11 mouse cellular contexts compared by ENCODE assay signal in genomic region chr1:134073061-134073564, GRCm38 (mm10). TPM values are rescaled to one million over a fixed set of nuclear protein-coding genes. Genes with fewer than 3 reads are reported as not detected.
DNase-seq lines count a peak whose midpoint lies in the region; ATAC-seq and TF ChIP-seq lines count a peak whose summit lies in the region.
"Had no signal": no experiment of that assay in that cellular context is flagged by ENCODE, and none has a peak within 500 bp of the region (broad histone marks: within the 10 kb centered on the region; RNA-seq: fewer than 3 reads in every experiment).

No protein-coding gene starts in this region.

- H3K9ac ChIP-seq in forebrain, embryonic 11.5 days (ENCODE audit: low read length), result no peak overlapping the region
- no peak overlapping the region for H3K9ac ChIP-seq in forebrain, postnatal 0 days
- no peak overlapping the region for H3K9ac ChIP-seq in lung, embryonic 16.5 days (ENCODE audit: low read length)
- H3K9ac ChIP-seq in forebrain, embryonic 12.5 days, result no peak overlapping the region
- H3K9ac ChIP-seq: limb, embryonic 15.5 days had no signal

- H3K4me1 ChIP-seq in forebrain, embryonic 11.5 days (replicated peaks; ENCODE audit: control insufficient read depth, insufficient read depth, low read length), result peaks cover 29% of the 10 kb centered on the region
- 0 out of 2 replicates have a peak, but pooled peaks cover 3% of the 10 kb centered on the region for H3K4me1 ChIP-seq in forebrain, postnatal 0 days (ENCODE audit: insufficient read depth)
- peaks cover 73% of the 10 kb centered on the region for H3K4me1 ChIP-seq in lung, embryonic 16.5 days (replicated peaks; ENCODE audit: control insufficient read depth, insufficient read depth, low read length)
- H3K4me1 ChIP-seq in forebrain, embryonic 12.5 days, result peaks cover 87% of the 10 kb centered on the region

- H3K9me3 ChIP-seq in forebrain, embryonic 11.5 days (ENCODE audit: control insufficient read depth, low read length), result no peaks in the 10 kb centered on the region
- no peaks in the 10 kb centered on the region for H3K9me3 ChIP-seq in forebrain, postnatal 0 days (ENCODE audit: low read length)
- H3K9me3 ChIP-seq in lung, embryonic 16.5 days (ENCODE audit: control insufficient read depth, low read length), result no peaks in the 10 kb centered on the region
- no peaks in the 10 kb centered on the region for H3K9me3 ChIP-seq in forebrain, embryonic 12.5 days
- H3K9me3 ChIP-seq: limb, embryonic 15.5 days had no signal

- ATAC-seq in forebrain, embryonic 11.5 days (replicated peaks; ENCODE audit: low FRiP score), result no peak
- ATAC-seq in forebrain, postnatal 0 days, result no peak
- no peak for ATAC-seq in lung, embryonic 16.5 days (ENCODE audit: low read depth)
- ATAC-seq in forebrain, embryonic 12.5 days (ENCODE audit: low FRiP score), result no peak

- H3K36me3 ChIP-seq in forebrain, embryonic 11.5 days (ENCODE audit: control insufficient read depth, insufficient read depth, low read length), result peaks cover 6% of the 10 kb centered on the region; the same call in 1 of the 2 replicates
- no peaks in the 10 kb centered on the region for H3K36me3 ChIP-seq in forebrain, postnatal 0 days (ENCODE audit: insufficient read depth)
- peaks cover 20% of the 10 kb centered on the region for H3K36me3 ChIP-seq in lung, embryonic 16.5 days (ENCODE audit: control insufficient read depth, insufficient read depth, low read length)
- H3K36me3 ChIP-seq in forebrain, embryonic 12.5 days (replicated peaks), result peaks cover 33% of the 10 kb centered on the region
- H3K36me3 ChIP-seq in myocyte (ENCODE audit: control insufficient read depth, insufficient read depth), result peaks cover 13% of the 10 kb centered on the region

- no peak overlapping the region for H3K4me2 ChIP-seq in forebrain, embryonic 11.5 days (ENCODE audit: low read depth, low read length, severe bottlenecking)
- no peak overlapping the region for H3K4me2 ChIP-seq in forebrain, postnatal 0 days (ENCODE audit: low read depth)
- no peak overlapping the region for H3K4me2 ChIP-seq in lung, embryonic 16.5 days (ENCODE audit: low read depth, low read length)
- H3K4me2 ChIP-seq in forebrain, embryonic 12.5 days, result no peak overlapping the region
- peak overlapping the region; percentile 38 for H3K4me2 ChIP-seq in myocyte (ENCODE audit: low read depth)
- H3K4me2 ChIP-seq: limb, embryonic 15.5 days had no signal

- no peak for TF ChIP-seq POLR2A in myocyte (IDR thresholded peaks at IDR 0.05; ENCODE audit: insufficient read length, low read depth)

- DNase-seq in forebrain, embryonic 11.5 days (ENCODE audit: low spot score), result no peak
- no peak for DNase-seq in forebrain, postnatal 0 days
- no peak for DNase-seq in lung, postnatal 25 days (ENCODE audit: low spot score)
- DNase-seq in adrenal gland, adult 18-20 months (ENCODE audit: low spot score in 2 of 2), result no peak
- no peak for DNase-seq in left cerebral cortex, postnatal 36 days (ENCODE audit: low spot score in 2 of 2)
- DNase-seq: cerebellum, adult 9-10 months had no signal

- no peak overlapping the region for H3K4me3 ChIP-seq in forebrain, embryonic 11.5 days (ENCODE audit: low read depth, low read length)
- no peak overlapping the region for H3K4me3 ChIP-seq in forebrain, postnatal 0 days (ENCODE audit: low read depth, low read length)
- H3K4me3 ChIP-seq in lung, embryonic 16.5 days (ENCODE audit: low read length), result no peak overlapping the region
- no peak overlapping the region for H3K4me3 ChIP-seq in forebrain, embryonic 12.5 days (replicated peaks)
- H3K4me3 ChIP-seq in myocyte, result no peak overlapping the region
- H3K4me3 ChIP-seq: limb, embryonic 15.5 days had no signal

- no peak for TF ChIP-seq CTCF in forebrain, postnatal 0 days (IDR thresholded peaks at IDR 0.05; ENCODE audit: low read depth)

- peak overlapping the region; percentile 14; the same call in 1 of the 2 replicates for H3K27ac ChIP-seq in forebrain, embryonic 11.5 days (ENCODE audit: low read depth, low read length)
- no peak overlapping the region for H3K27ac ChIP-seq in forebrain, postnatal 0 days (ENCODE audit: low read depth, low read length)
- H3K27ac ChIP-seq in lung, embryonic 16.5 days (ENCODE audit: low read length), result peak overlapping the region; percentile 49
- peak overlapping the region; percentile 93 for H3K27ac ChIP-seq in forebrain, embryonic 12.5 days
- H3K27ac ChIP-seq: limb, embryonic 15.5 days had no signal

- H3K79me2 ChIP-seq in myocyte (ENCODE audit: control insufficient read depth, insufficient read depth), result peaks cover 21% of the 10 kb centered on the region

- 84% methylated on average over 6 of the region's 6 CpGs for WGBS in forebrain, embryonic 11.5 days
- 79% methylated on average over 6 of the region's 6 CpGs for WGBS in forebrain, postnatal 0 days
- 71% methylated on average over 6 of the region's 6 CpGs for WGBS in lung, embryonic 16.5 days
- WGBS in forebrain, embryonic 12.5 days, result 88% methylated on average over 6 of the region's 6 CpGs

- H3ac ChIP-seq in myocyte (ENCODE audit: control insufficient read depth, insufficient read length), result no peak overlapping the region

- no peaks in the 10 kb centered on the region for H3K27me3 ChIP-seq in forebrain, embryonic 11.5 days (ENCODE audit: control insufficient read depth, insufficient read depth, low read length)
- H3K27me3 ChIP-seq in forebrain, postnatal 0 days (ENCODE audit: insufficient read depth, low read length), result no peaks in the 10 kb centered on the region
- no peaks in the 10 kb centered on the region for H3K27me3 ChIP-seq in lung, embryonic 16.5 days (ENCODE audit: control insufficient read depth, insufficient read depth, low read depth, low read length)
- H3K27me3 ChIP-seq in forebrain, embryonic 12.5 days, result no peaks in the 10 kb centered on the region
- no peaks in the 10 kb centered on the region for H3K27me3 ChIP-seq in myocyte (ENCODE audit: control insufficient read depth, insufficient read depth, insufficient read length)
- H3K27me3 ChIP-seq: limb, embryonic 15.5 days had no signal

- intact Hi-C loops in left cerebral cortex, postnatal 36 days (cut with DNase I), result no loop called here

TF ChIP-seq in myocyte, 11 proteins besides CTCF, POLR2A, EP300 and RAD21:
- no peak for TF ChIP-seq REST (IDR thresholded peaks at IDR 0.05; ENCODE audit: insufficient read depth, insufficient read length)
- no peak for TF ChIP-seq POLR2AphosphoS2 (IDR thresholded peaks at IDR 0.05; ENCODE audit: insufficient read length, low read depth)
- TF ChIP-seq USF1 (IDR thresholded peaks at IDR 0.05; ENCODE audit: low read depth), result no peak
- peak in 2 of 3 experiments; percentile 34 to 59 for TF ChIP-seq MYOG (IDR thresholded peaks at IDR 0.05; ENCODE audit: control insufficient read depth in 1 of 3, insufficient read depth in 1 of 3, insufficient read length in 2 of 3, low read depth in 2 of 3)
- TF ChIP-seq MYOD1 (IDR thresholded peaks at IDR 0.05; ENCODE audit: control insufficient read depth in 1 of 3, insufficient read length in 2 of 3, low read depth in 2 of 3), result peak in 1 of 3 experiments; percentile 52
- no peak for TF ChIP-seq TCF12 (IDR thresholded peaks at IDR 0.05; ENCODE audit: insufficient read depth, poor library complexity, severe bottlenecking)
- no peak for TF ChIP-seq SRF (IDR thresholded peaks at IDR 0.05; ENCODE audit: control insufficient read depth, insufficient read length, low read depth)
- TF ChIP-seq MAX (IDR thresholded peaks at IDR 0.05; ENCODE audit: low read depth), result no peak

RNA-seq across cellular contexts. Expression of gene Btg2, which starts 5.8 kb away (rescaled TPM):
- polyA plus RNA-seq in forebrain, embryonic 11.5 days (2014; fragmentation: Nextera tagmentation; extraction: Ambion mirVana), result 110 TPM in 2 replicates
- 9.2 and 11.9 TPM in 2 replicates for total RNA-seq in forebrain, postnatal 0 days (2014; rRNA removed)
- polyA plus RNA-seq in forebrain, postnatal 0 days (2015; fragmentation: Nextera tagmentation; extraction: Ambion mirVana), result 10.1 and 12.0 TPM in 2 replicates
- 130 and 135 TPM in 2 replicates for polyA plus RNA-seq in lung, embryonic 16.5 days (2015; fragmentation: Nextera tagmentation; extraction: Ambion mirVana)
- polyA plus RNA-seq in forebrain, embryonic 12.5 days (2016; fragmentation: Nextera tagmentation; extraction: Ambion mirVana), result 128 and 135 TPM in 2 replicates
- polyA plus RNA-seq in myocyte (2012; fragmentation: generic; extraction: Trizol), result 13.8 TPM
- total RNA-seq in adrenal gland, adult 18-20 months (2021), result 10 to 100 TPM; 23.1 to 32.7 TPM
- total RNA-seq in left cerebral cortex, postnatal 36 days (2021), result 10 to 100 TPM; 12.4 to 44.2 TPM

RNA-seq across cellular contexts. Expression of gene Fmod, which starts 36.1 kb away (rescaled TPM):
- polyA plus RNA-seq in forebrain, embryonic 11.5 days (2014; fragmentation: Nextera tagmentation; extraction: Ambion mirVana), result 2.2 and 3.6 TPM in 2 replicates
- total RNA-seq in forebrain, postnatal 0 days (2014; rRNA removed), result 7.0 and 14.2 TPM in 2 replicates
- polyA plus RNA-seq in forebrain, postnatal 0 days (2015; fragmentation: Nextera tagmentation; extraction: Ambion mirVana), result 14.7 and 19.6 TPM in 2 replicates
- polyA plus RNA-seq in lung, embryonic 16.5 days (2015; fragmentation: Nextera tagmentation; extraction: Ambion mirVana), result 159 and 191 TPM in 2 replicates
- polyA plus RNA-seq in forebrain, embryonic 12.5 days (2016; fragmentation: Nextera tagmentation; extraction: Ambion mirVana), result 2.2 and 3.3 TPM in 2 replicates
- 0.23 TPM for polyA plus RNA-seq in myocyte (2012; fragmentation: generic; extraction: Trizol)
- 1 to 10 TPM; 6.7 to 9.6 TPM for total RNA-seq in adrenal gland, adult 18-20 months (2021)
- total RNA-seq in left cerebral cortex, postnatal 36 days (2021), result 10 to 100 TPM; 12.7 to 22.2 TPM

RNA-seq across cellular contexts. Expression of gene Chit1, which starts 37.9 kb away (rescaled TPM):
- polyA plus RNA-seq in forebrain, embryonic 11.5 days (2014; fragmentation: Nextera tagmentation; extraction: Ambion mirVana), result not detected in 2 replicates
- total RNA-seq in forebrain, postnatal 0 days (2014; rRNA removed), result 0.19 and 0.46 TPM in 2 replicates
- polyA plus RNA-seq in forebrain, postnatal 0 days (2015; fragmentation: Nextera tagmentation; extraction: Ambion mirVana), result 0.30 and 0.41 TPM in 2 replicates
- 0.09 and 0.24 TPM in 2 replicates for polyA plus RNA-seq in lung, embryonic 16.5 days (2015; fragmentation: Nextera tagmentation; extraction: Ambion mirVana)
- not detected in 2 replicates for polyA plus RNA-seq in forebrain, embryonic 12.5 days (2016; fragmentation: Nextera tagmentation; extraction: Ambion mirVana)
- 0.08 TPM for polyA plus RNA-seq in myocyte (2012; fragmentation: generic; extraction: Trizol)
- not detected for total RNA-seq in adrenal gland, adult 18-20 months (2021)
- total RNA-seq in left cerebral cortex, postnatal 36 days (2021), result under 1 TPM; 0.23 to 0.30 TPM
- total RNA-seq: gastrocnemius, adult 18-20 months had no signal
